Mouse (Mus musculus) embryonic facial prominence, embryonic 11.5 days (tissue): ENCODE results near the gene Slc7a5. TPM values are rescaled to one million over a fixed set of nuclear protein-coding genes. Genes with fewer than 3 reads are reported as not detected.

Experiments used
- ATAC-seq: fragments of 200-750 bp; cut with Nextera tagmentation; replicated peaks from 2 replicates; pipeline ENCODE4 v1.8.0; 2017; ENCODE audit warnings: low read depth; ENCODE audit not compliant: insufficient number of reproducible peaks, low FRiP score, low TSS enrichment
- DNase-seq: peaks from one replicate; pipeline ENCODE4 v3.0.0-alpha.2; 2015; ENCODE audit warnings: low spot score
- H3K27ac ChIP-seq: fragments of 300-500 bp; sonication (generic); replicated peaks from 2 replicates; pipeline ENCODE4 v1.5.1; 2014; ENCODE audit warnings: mild to moderate bottlenecking, low read depth, low read length, control low read depth
- H3K27me3 ChIP-seq: fragments of 300-500 bp; sonication (generic); 2 replicates; pipeline ENCODE4 v1.6.1; 2014; ENCODE audit warnings: mild to moderate bottlenecking, low read length, moderate library complexity, mixed read lengths; ENCODE audit not compliant: control insufficient read depth, insufficient read depth
- H3K36me3 ChIP-seq: fragments of 300-500 bp; sonication (generic); replicated peaks from 2 replicates; pipeline ENCODE4 v1.6.1; 2014; ENCODE audit warnings: low read depth, mild to moderate bottlenecking, low read length, moderate library complexity, mixed read lengths; ENCODE audit not compliant: control insufficient read depth, insufficient read depth
- H3K4me1 ChIP-seq: fragments of 300-500 bp; sonication (generic); 2 replicates; pipeline ENCODE4 v1.6.1; 2014; ENCODE audit warnings: low read length, mixed read lengths; ENCODE audit not compliant: control insufficient read depth, insufficient read depth
- H3K4me2 ChIP-seq: fragments of 300-500 bp; sonication (generic); 2 replicates; pipeline ENCODE4 v1.6.1; 2014; ENCODE audit warnings: low read depth, mild to moderate bottlenecking, control low read depth, low read length, moderate library complexity
- H3K4me3 ChIP-seq: fragments of 300-500 bp; sonication (generic); 2 replicates; pipeline ENCODE4 v1.5.1; 2014; ENCODE audit warnings: low read depth, low read length, control low read depth
- H3K9ac ChIP-seq: fragments of 300-500 bp; sonication (generic); replicated peaks from 2 replicates; pipeline ENCODE4 v1.6.1; 2014; ENCODE audit warnings: mild to moderate bottlenecking, control low read depth, low read length
- H3K9me3 ChIP-seq: fragments of 300-500 bp; sonication (generic); replicated peaks from 2 replicates; pipeline ENCODE4 v1.6.1; 2016; ENCODE audit warnings: mild to moderate bottlenecking, low read length, inconsistent platforms, mixed read lengths; ENCODE audit not compliant: control insufficient read depth
- WGBS: fragments of 180-500 bp; shearing (Covaris S2); extraction: QIAGEN DNeasy Blood & Tissue Kit; methylation state at CpG from one replicate; pipeline ENCODE4 v1.1.7; 2014; 5-methylcytosine and 5-hydroxymethylcytosine counted together
- polyA plus RNA-seq: library from polyadenylated mRNA; unstranded; fragments of >200 nt; fragmentation: Nextera tagmentation; extraction: Ambion mirVana; gene quantifications from 2 replicates; pipeline ENCODE4 v1.2.1, GENCODE M21; 2014

Slc7a5 gene
- polyA plus RNA-seq, 1 experiment from 2014 or later = 17.7 TPM

GRCm38 (mm10) chr8:121896476-121897145 is 10.9 kb downstream of the Slc7a5 start:
- H3K9ac ChIP-seq = no peak overlapping the region
- no peak for ATAC-seq
- no peak overlapping the region for H3K4me3 ChIP-seq
- H3K27ac ChIP-seq = no peak overlapping the region
- no peaks in the 10 kb centered on the region for H3K9me3 ChIP-seq
- no peaks in the 10 kb centered on the region for H3K27me3 ChIP-seq
- no peaks in the 10 kb centered on the region for H3K4me1 ChIP-seq
- H3K36me3 ChIP-seq = no peaks in the 10 kb centered on the region
- DNase-seq = no peak
- 20% methylated on average over 12 of the region's 12 CpGs for WGBS
- no peak overlapping the region for H3K4me2 ChIP-seq

- Histone ChIP-seq H3K4me1 (no peaks in the 10 kb centered on the region), H3K27me3 (no peaks in the 10 kb centered on the region), H3K27ac (no peak overlapping the region), H3K4me3 (no peak overlapping the region), H3K9ac (no peak overlapping the region), H3K9me3 (no peaks in the 10 kb centered on the region), H3K36me3 (no peaks in the 10 kb centered on the region), H3K4me2 (no peak overlapping the region)
- ATAC-seq (no peak), DNase-seq (no peak)
- 84% methylated on average over 7 of the region's 7 CpGs for WGBS
These were observed 11.6 kb downstream of the Slc7a5 start for GRCm38 (mm10) chr8:121895910-121896309.

- no peaks in the 10 kb centered on the region for H3K36me3 ChIP-seq
- H3K27me3 ChIP-seq = no peaks in the 10 kb centered on the region
- no peaks in the 10 kb centered on the region for H3K4me1 ChIP-seq
- WGBS = 91% methylated on average over 5 of the region's 5 CpGs
- no peak for DNase-seq
- H3K4me2 ChIP-seq = no peak overlapping the region
- H3K9ac ChIP-seq = no peak overlapping the region
- no peak overlapping the region for H3K4me3 ChIP-seq
- H3K27ac ChIP-seq = no peak overlapping the region
- ATAC-seq = no peak
- H3K9me3 ChIP-seq = no peaks in the 10 kb centered on the region
These were observed 14.6 kb downstream of the Slc7a5 start for GRCm38 (mm10) chr8:121892875-121893274.

GRCm38 (mm10) chr8:121889810-121890785 is 17.4 kb downstream of the Slc7a5 start:
- H3K27me3 ChIP-seq = no peaks in the 10 kb centered on the region
- H3K9ac ChIP-seq = no peak overlapping the region
- 73% methylated on average over 15 of the region's 15 CpGs for WGBS
- no peak for DNase-seq
- no peaks in the 10 kb centered on the region for H3K4me1 ChIP-seq
- H3K9me3 ChIP-seq = no peaks in the 10 kb centered on the region
- no peaks in the 10 kb centered on the region for H3K36me3 ChIP-seq
- no peak overlapping the region for H3K27ac ChIP-seq
- H3K4me3 ChIP-seq = no peak overlapping the region
- no peak for ATAC-seq
- no peak overlapping the region for H3K4me2 ChIP-seq

- H3K4me1 ChIP-seq = no peaks in the 10 kb centered on the region
- WGBS = 100% methylated on average over 1 of the region's 1 CpGs
- H3K36me3 ChIP-seq = no peaks in the 10 kb centered on the region
- no peaks in the 10 kb centered on the region for H3K27me3 ChIP-seq
- no peak overlapping the region for H3K27ac ChIP-seq
- no peak for DNase-seq
- ATAC-seq = no peak
- H3K4me2 ChIP-seq = no peak overlapping the region
- H3K4me3 ChIP-seq = no peak overlapping the region
- no peaks in the 10 kb centered on the region for H3K9me3 ChIP-seq
- H3K9ac ChIP-seq = no peak overlapping the region
These were observed 18.2 kb downstream of the Slc7a5 start for GRCm38 (mm10) chr8:121889317-121889716.

GRCm38 (mm10) chr8:121887547-121887946 is 19.9 kb downstream of the Slc7a5 start:
- Histone ChIP-seq H3K4me3 (no peak overlapping the region), H3K4me2 (no peak overlapping the region), H3K27me3 (no peaks in the 10 kb centered on the region), H3K9me3 (no peaks in the 10 kb centered on the region), H3K36me3 (no peaks in the 10 kb centered on the region), H3K27ac (no peak overlapping the region), H3K4me1 (no peaks in the 10 kb centered on the region), H3K9ac (no peak overlapping the region)
- WGBS = 78% methylated on average over 1 of the region's 1 CpGs
- DNase-seq (no peak), ATAC-seq (no peak)

GRCm38 (mm10) chr8:121885433-121885832 is 22.1 kb downstream of the Slc7a5 start:
- Histone ChIP-seq H3K4me3 (no peak overlapping the region), H3K36me3 (no peaks in the 10 kb centered on the region), H3K27ac (no peak overlapping the region), H3K9ac (no peak overlapping the region), H3K9me3 (no peaks in the 10 kb centered on the region), H3K27me3 (no peaks in the 10 kb centered on the region), H3K4me2 (no peak overlapping the region), H3K4me1 (no peaks in the 10 kb centered on the region)
- DNase-seq = no peak
- ATAC-seq = no peak
- WGBS = 91% methylated on average over 6 of the region's 6 CpGs

GRCm38 (mm10) chr8:121885001-121885400 is 22.5 kb downstream of the Slc7a5 start:
- Histone ChIP-seq H3K36me3 (no peaks in the 10 kb centered on the region), H3K4me3 (no peak overlapping the region), H3K9me3 (no peaks in the 10 kb centered on the region), H3K27ac (no peak overlapping the region), H3K4me1 (no peaks in the 10 kb centered on the region), H3K9ac (no peak overlapping the region), H3K27me3 (no peaks in the 10 kb centered on the region), H3K4me2 (no peak overlapping the region)
- no peak for ATAC-seq
- 90% methylated on average over 9 of the region's 9 CpGs for WGBS
- no peak for DNase-seq
